Mouse (Mus musculus) kidney, embryonic 15.5 days (tissue): ENCODE measurements around the gene Epha3. TPM values are rescaled to one million over a fixed set of nuclear protein-coding genes. Genes with fewer than 3 reads are reported as not detected.

Experiments
- ATAC-seq: fragments of 200-750 bp; cut with Nextera tagmentation; replicated peaks from 2 replicates; pipeline ENCODE4 v1.8.0; 2017; ENCODE audit warnings: moderate TSS enrichment; ENCODE audit not compliant: low FRiP score
- H3K27ac ChIP-seq: fragments of 300-500 bp; sonication (generic); 2 replicates; pipeline ENCODE4 v1.5.1; 2015; ENCODE audit warnings: mild to moderate bottlenecking, inconsistent platforms
- H3K27me3 ChIP-seq: fragments of 300-500 bp; sonication (generic); 2 replicates; pipeline ENCODE4 v1.6.1; 2015; ENCODE audit warnings: inconsistent platforms
- H3K36me3 ChIP-seq: fragments of 300-500 bp; sonication (generic); 2 replicates; pipeline ENCODE4 v1.6.1; 2015; ENCODE audit warnings: inconsistent platforms
- H3K4me1 ChIP-seq: fragments of 300-500 bp; sonication (generic); 2 replicates; pipeline ENCODE4 v1.6.1; 2015; ENCODE audit warnings: inconsistent platforms
- H3K4me2 ChIP-seq: fragments of 300-500 bp; sonication (generic); 2 replicates; pipeline ENCODE4 v1.6.1; 2015; ENCODE audit warnings: moderate library complexity, mild to moderate bottlenecking, inconsistent platforms
- H3K4me3 ChIP-seq: fragments of 300-500 bp; sonication (generic); replicated peaks from 2 replicates; pipeline ENCODE4 v1.5.1; 2015; ENCODE audit warnings: mild to moderate bottlenecking, inconsistent platforms
- H3K9ac ChIP-seq: fragments of 300-500 bp; sonication (generic); 2 replicates; pipeline ENCODE4 v1.6.1; 2015; ENCODE audit warnings: mild to moderate bottlenecking, inconsistent platforms
- H3K9me3 ChIP-seq: fragments of 300-500 bp; sonication (generic); replicated peaks from 2 replicates; pipeline ENCODE4 v1.6.1; 2016; ENCODE audit warnings: inconsistent platforms
- WGBS: fragments of 180-500 bp; shearing (Covaris S2); methylation state at CpG from one replicate; pipeline ENCODE4 v1.1.7; 2015; ENCODE audit warnings: mixed read lengths; 5-methylcytosine and 5-hydroxymethylcytosine counted together
- polyA plus RNA-seq: library from polyadenylated mRNA; unstranded; fragments of >200 nt; fragmentation: Nextera tagmentation; extraction: Ambion mirVana; gene quantifications from 2 replicates; pipeline ENCODE4 v1.2.1, GENCODE M21; 2015

The Epha3 gene
- polyA plus RNA-seq, 1 experiment from 2014 or later, result 14.6 TPM

DNA sequence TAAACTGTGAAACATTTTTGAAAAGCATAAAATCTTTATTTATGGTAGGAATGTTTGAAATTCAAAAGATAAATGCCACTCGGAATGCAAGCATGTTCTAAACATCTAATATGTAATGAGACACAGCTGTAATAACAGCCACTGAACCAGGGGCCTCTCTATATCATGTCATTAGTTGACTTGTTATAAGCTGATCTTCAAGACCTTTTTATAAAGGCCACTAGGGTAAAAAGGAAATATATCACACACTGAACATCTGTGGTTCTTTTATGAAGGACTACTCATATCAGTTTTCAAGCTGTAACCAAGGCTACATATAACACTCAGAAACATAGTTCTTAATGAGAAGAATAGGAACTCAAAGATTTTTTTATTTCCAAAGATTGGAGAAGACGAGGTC is 221.3 kb downstream of the Epha3 start:
- no peak overlapping the region for H3K27ac ChIP-seq
- no peaks in the 10 kb centered on the region for H3K9me3 ChIP-seq
- H3K4me2 ChIP-seq, result no peak overlapping the region
- no peak overlapping the region for H3K9ac ChIP-seq
- 0 out of 2 replicates have a peak, but pooled peaks cover 3% of the 10 kb centered on the region for H3K4me1 ChIP-seq
- peak; percentile 81 for ATAC-seq
- no peaks in the 10 kb centered on the region for H3K36me3 ChIP-seq
- H3K27me3 ChIP-seq, result no peaks in the 10 kb centered on the region
- no peak overlapping the region for H3K4me3 ChIP-seq
- WGBS, result 31% methylated on average over 2 of the region's 2 CpGs

DNA sequence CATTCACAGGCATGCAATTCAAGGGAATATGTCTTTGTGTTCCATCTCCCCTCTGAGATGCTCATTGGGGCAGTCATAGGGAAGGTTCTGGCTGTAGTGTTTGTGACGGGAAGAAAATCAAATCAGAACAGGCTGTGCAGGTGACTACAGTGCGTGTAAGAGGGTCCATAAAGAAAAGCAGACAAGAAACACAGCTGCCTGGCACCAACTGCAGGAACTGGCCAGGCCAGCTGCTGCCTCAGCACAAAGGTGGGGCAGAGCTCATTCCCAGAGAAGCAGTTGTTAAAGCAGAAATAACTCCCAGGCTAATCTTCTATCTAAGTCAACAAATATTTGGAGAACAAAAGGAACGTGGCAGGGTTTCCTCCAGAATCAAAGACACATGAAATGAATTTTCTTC is 222.4 kb downstream of the Epha3 start:
- Histone ChIP-seq H3K27ac (no peak overlapping the region), H3K4me3 (no peak overlapping the region), H3K27me3 (no peaks in the 10 kb centered on the region), H3K9ac (no peak overlapping the region), H3K4me2 (no peak overlapping the region), H3K36me3 (no peaks in the 10 kb centered on the region), H3K4me1 (0 out of 2 replicates have a peak, but pooled peaks cover 3% of the 10 kb centered on the region), H3K9me3 (no peaks in the 10 kb centered on the region)
- no peak for ATAC-seq
- WGBS, result 54% methylated on average over 3 of the region's 3 CpGs

DNA sequence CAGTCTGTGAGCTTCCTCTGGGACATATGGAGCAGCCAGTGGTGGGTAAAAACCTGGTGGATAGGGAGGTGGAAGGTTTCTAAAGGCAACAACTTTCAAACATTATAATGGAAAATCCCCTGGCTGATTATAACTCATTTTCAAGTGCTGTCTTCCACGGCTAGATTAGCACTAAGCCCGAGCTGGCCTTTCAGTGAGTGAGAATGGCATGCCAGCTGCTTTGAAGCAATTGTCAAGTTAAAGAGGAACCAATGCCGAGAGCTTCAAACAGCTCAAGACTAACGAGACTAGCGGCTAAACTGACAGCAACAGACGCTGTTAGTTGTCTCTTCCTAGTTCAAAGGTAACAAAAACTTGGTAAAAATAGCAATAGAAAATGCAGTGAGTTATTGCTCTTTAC is 225.3 kb downstream of the Epha3 start:
- no peak overlapping the region for H3K9ac ChIP-seq
- H3K36me3 ChIP-seq, result no peaks in the 10 kb centered on the region
- H3K27me3 ChIP-seq, result no peaks in the 10 kb centered on the region
- H3K4me2 ChIP-seq, result no peak overlapping the region
- H3K27ac ChIP-seq, result no peak overlapping the region
- H3K4me3 ChIP-seq, result no peak overlapping the region
- H3K9me3 ChIP-seq, result no peaks in the 10 kb centered on the region
- 27% methylated on average over 6 of the region's 6 CpGs for WGBS
- 0 out of 2 replicates have a peak, but pooled peaks cover 3% of the 10 kb centered on the region for H3K4me1 ChIP-seq
- no peak for ATAC-seq

DNA sequence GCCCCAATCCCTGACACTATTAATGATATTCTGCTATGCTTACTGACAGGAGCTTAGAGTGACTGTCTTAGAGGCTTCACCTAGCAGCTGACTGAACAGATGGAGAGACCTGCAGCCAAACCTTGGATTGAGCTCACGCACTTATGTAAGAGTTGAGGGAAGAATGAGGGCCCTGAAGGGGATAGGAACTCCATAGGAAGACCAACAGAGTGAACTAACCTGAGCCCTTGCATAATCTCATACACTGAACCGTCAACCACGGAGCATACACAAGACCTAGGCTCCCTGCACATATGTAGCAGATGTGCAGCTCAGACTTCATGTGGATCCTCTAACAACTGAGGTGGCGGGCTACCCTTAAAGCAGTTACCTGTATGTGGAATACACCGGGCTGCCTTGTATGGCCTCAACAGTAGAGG is 230.2 kb downstream of the Epha3 start:
- H3K36me3 ChIP-seq, result no peaks in the 10 kb centered on the region
- H3K9me3 ChIP-seq, result no peaks in the 10 kb centered on the region
- WGBS, result 92% methylated on average over 5 of the region's 5 CpGs
- H3K27ac ChIP-seq, result no peak overlapping the region
- no peaks in the 10 kb centered on the region for H3K4me1 ChIP-seq
- no peak overlapping the region for H3K9ac ChIP-seq
- H3K4me3 ChIP-seq, result no peak overlapping the region
- ATAC-seq, result no peak
- H3K4me2 ChIP-seq, result no peak overlapping the region
- H3K27me3 ChIP-seq, result no peaks in the 10 kb centered on the region

DNA sequence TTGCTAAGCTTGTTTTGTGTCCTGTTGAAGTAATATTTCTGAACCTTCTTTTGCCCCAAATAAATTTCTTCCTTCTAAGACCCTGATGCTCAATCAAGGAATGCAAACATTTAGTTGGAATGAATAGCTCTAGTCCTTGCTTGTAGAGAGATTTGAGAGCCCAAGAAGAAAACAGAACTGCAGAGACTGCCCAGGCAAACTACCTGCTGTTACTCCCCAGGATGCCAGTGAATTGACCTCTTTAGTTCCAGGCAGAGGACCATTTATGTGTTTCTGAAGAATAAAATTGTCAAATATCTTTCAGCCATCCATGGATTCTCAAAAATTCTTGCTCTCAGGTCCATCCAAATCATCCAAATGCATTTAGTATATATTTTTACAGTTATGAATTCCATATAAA is 238.7 kb downstream of the Epha3 start:
- H3K36me3 ChIP-seq, result no peaks in the 10 kb centered on the region
- no peaks in the 10 kb centered on the region for H3K4me1 ChIP-seq
- no peak for ATAC-seq
- H3K9me3 ChIP-seq, result no peaks in the 10 kb centered on the region
- H3K9ac ChIP-seq, result no peak overlapping the region
- H3K4me2 ChIP-seq, result no peak overlapping the region
- no peaks in the 10 kb centered on the region for H3K27me3 ChIP-seq
- no peak overlapping the region for H3K27ac ChIP-seq
- no peak overlapping the region for H3K4me3 ChIP-seq

DNA sequence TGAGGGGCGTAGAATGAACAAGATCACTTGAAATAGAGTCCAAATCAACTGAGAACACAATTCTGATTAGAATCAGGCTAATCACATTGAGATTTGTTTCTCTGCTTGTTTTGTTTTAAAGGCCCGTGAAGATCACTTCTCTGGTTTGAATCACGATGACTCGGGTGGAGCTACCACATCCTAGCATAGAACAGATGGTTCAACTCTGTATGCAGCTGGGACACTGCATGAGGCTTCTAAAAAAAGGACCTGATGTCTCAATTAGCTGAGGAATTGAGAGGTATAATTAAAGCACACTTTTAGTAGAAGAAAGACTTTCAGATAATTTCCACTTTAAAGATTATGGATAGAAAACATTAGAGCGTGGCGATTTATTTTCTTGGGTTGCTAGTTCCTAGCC is 242.1 kb downstream of the Epha3 start:
- no peak overlapping the region for H3K4me3 ChIP-seq
- no peaks in the 10 kb centered on the region for H3K36me3 ChIP-seq
- no peak overlapping the region for H3K27ac ChIP-seq
- H3K4me1 ChIP-seq, result no peaks in the 10 kb centered on the region
- no peak overlapping the region for H3K4me2 ChIP-seq
- no peak overlapping the region for H3K9ac ChIP-seq
- WGBS, result 84% methylated on average over 6 of the region's 6 CpGs
- no peak for ATAC-seq
- no peaks in the 10 kb centered on the region for H3K9me3 ChIP-seq
- no peaks in the 10 kb centered on the region for H3K27me3 ChIP-seq

DNA sequence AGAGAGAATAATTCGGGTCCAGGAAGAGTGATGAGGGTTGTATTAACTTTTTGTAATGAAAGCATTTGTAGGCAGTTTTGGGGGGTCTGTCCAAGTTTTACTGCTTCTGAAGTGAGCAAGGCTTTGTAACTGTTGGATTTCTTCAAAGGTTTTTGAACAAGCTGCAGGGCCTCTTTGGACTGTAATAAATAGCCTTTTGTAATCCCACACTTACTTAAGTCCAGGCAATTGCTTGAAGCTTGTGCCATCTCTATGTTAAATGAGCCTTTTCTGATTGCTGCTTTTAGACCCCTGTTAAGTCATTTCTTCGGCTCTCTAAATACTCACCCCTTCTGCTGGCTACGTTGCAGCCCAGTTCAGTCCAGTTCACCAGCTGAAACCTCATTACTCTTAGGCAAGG is 248.6 kb downstream of the Epha3 start:
- Histone ChIP-seq H3K36me3 (no peaks in the 10 kb centered on the region), H3K27ac (no peak overlapping the region), H3K4me1 (no peaks in the 10 kb centered on the region), H3K9ac (no peak overlapping the region), H3K4me3 (no peak overlapping the region), H3K9me3 (no peaks in the 10 kb centered on the region), H3K27me3 (no peaks in the 10 kb centered on the region), H3K4me2 (no peak overlapping the region)
- WGBS, result 21% methylated on average over 3 of the region's 3 CpGs
- no peak for ATAC-seq

DNA sequence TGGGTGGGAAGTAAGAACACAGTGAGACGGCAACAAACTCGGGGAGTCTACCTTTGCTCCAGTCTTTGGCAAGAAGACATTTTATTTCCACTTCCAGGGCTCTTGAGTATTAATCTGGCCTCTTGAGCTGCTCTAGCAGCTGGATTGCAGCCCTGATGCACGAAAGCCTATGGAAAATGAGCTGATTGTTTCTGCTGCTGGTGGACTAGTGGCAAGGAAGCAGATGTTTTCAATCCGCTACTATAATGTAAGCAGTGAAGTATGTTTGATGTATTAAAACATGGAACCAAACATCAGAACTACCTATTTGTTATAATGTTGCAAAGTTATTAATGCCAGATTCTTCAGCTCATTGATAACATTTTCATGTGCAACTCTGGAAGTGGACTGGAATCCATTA is 251.0 kb downstream of the Epha3 start:
- WGBS, result 78% methylated on average over 4 of the region's 4 CpGs
- Histone ChIP-seq H3K9me3 (no peaks in the 10 kb centered on the region), H3K4me1 (no peaks in the 10 kb centered on the region), H3K4me2 (no peak overlapping the region), H3K27ac (no peak overlapping the region), H3K27me3 (no peaks in the 10 kb centered on the region), H3K9ac (no peak overlapping the region), H3K4me3 (no peak overlapping the region), H3K36me3 (no peaks in the 10 kb centered on the region)
- ATAC-seq, result no peak

DNA sequence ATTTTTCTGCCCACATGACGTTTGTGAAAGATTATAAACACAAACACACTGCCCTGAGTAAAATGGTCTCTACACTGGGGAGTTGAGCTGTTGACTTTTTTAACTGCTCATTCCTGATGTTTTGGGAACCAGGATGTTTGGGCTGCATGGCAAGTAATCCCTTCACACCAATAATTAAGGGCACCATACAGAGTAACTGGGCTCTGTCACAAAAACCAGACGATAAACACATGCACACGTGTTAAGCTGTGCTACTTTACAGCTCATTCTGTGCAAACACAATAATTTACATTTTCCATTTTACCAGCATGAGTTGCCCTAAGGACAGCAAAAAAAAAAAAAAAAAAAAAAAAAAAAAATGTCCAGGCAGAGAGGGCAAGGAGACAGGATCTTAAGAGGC is 263.7 kb downstream of the Epha3 start:
- Histone ChIP-seq H3K9me3 (no peaks in the 10 kb centered on the region), H3K4me2 (no peak overlapping the region), H3K4me1 (no peaks in the 10 kb centered on the region), H3K9ac (no peak overlapping the region), H3K4me3 (no peak overlapping the region), H3K36me3 (no peaks in the 10 kb centered on the region), H3K27me3 (no peaks in the 10 kb centered on the region), H3K27ac (no peak overlapping the region)
- no peak for ATAC-seq
- WGBS, result 49% methylated on average over 3 of the region's 3 CpGs

DNA sequence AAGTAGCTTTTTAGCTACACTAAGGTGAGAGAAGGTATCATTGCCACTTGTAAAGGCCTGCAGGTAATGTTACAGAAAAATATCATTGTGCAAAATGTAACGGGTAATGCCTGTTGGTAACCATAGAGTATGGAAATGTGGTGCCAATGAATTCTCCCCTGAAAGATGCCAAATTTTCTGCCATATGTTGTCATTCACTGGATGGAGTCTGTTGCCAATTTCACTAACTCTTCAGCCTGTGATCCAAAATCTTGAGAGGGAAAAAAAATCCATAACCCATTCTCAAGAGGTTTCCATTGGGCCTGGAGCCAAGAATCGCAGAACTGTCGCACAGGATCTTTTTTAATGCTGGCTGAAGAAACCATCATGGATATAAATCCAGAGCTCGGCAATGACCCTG is 269.3 kb downstream of the Epha3 start:
- Histone ChIP-seq H3K36me3 (no peaks in the 10 kb centered on the region), H3K4me2 (no peak overlapping the region), H3K27ac (no peak overlapping the region), H3K27me3 (no peaks in the 10 kb centered on the region), H3K4me1 (no peaks in the 10 kb centered on the region), H3K9me3 (no peaks in the 10 kb centered on the region), H3K9ac (no peak overlapping the region), H3K4me3 (no peak overlapping the region)
- 69% methylated on average over 4 of the region's 4 CpGs for WGBS
- no peak for ATAC-seq

DNA sequence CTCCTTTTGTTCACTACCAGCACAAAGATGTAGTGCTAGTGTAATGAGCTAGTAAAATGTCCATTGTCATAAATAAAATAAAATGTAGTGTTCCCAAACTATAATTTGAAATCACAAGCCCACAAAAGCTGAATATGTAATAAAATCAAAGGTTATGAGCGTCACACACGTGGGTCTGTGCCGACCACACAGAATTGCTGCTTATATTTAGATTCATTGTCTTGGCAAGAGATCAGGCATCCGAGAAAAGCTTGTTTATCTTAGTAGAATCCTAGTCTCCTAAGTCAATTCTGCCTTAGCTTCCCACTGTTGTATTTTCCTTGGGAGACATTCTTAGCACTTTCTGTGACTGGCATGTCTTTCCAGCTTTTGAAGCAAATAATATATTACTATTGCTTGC is 294.2 kb downstream of the Epha3 start:
- no peak for ATAC-seq
- H3K4me2 ChIP-seq, result no peak overlapping the region
- H3K4me1 ChIP-seq, result no peaks in the 10 kb centered on the region
- no peak overlapping the region for H3K4me3 ChIP-seq
- WGBS, result 49% methylated on average over 4 of the region's 4 CpGs
- H3K27ac ChIP-seq, result no peak overlapping the region
- H3K9me3 ChIP-seq, result no peaks in the 10 kb centered on the region
- no peaks in the 10 kb centered on the region for H3K27me3 ChIP-seq
- no peaks in the 10 kb centered on the region for H3K36me3 ChIP-seq
- no peak overlapping the region for H3K9ac ChIP-seq

DNA sequence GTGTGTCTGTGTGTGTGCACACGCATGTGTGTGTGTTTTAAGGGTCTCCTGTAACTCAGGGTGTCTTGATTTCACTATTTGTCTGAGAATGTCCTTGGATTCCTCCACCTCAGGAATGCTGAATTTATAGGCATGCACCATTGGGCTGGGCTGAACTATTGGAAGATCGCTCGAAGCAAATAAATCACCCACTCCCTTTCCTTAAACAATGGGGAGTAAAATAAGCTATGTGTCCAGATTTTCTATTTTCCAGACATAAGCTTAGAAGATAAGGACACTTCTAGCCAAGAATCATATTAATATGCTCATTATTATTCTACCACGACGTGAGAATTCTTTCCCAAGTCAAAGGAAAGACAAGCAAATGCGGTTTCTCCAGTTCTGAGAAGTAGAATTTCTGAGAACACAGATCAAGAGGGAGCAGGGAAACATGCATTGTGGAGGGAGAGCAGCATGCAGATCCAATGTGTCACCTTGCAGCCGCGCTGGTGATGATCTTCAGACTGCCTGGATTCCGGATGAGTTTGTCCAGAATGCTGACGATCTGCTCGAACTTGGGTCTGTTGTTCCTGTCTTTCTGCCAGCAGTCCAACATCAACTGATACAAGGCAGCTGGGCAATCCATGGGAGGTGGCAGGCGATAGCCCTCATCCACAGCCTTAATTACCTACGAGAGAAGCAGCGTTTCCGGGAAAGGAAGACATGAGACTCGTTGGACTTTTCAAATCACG is 297.7 kb downstream of the Epha3 start:
- Histone ChIP-seq H3K27ac (no peak overlapping the region), H3K9me3 (no peaks in the 10 kb centered on the region), H3K4me1 (no peaks in the 10 kb centered on the region), H3K9ac (no peak overlapping the region), H3K27me3 (no peaks in the 10 kb centered on the region), H3K4me3 (no peak overlapping the region), H3K4me2 (no peak overlapping the region), H3K36me3 (no peaks in the 10 kb centered on the region)
- 56% methylated on average over 17 of the region's 17 CpGs for WGBS
- no peak for ATAC-seq
